Mouse (Mus musculus): Measurements from ENCODE around the gene Tanc1.

- no peak for TF ChIP-seq CTCF (IDR thresholded peaks at IDR 0.05; ENCODE audit: low read depth, low read length)
- TF ChIP-seq GATA1 (IDR thresholded peaks at IDR 0.05; ENCODE audit: borderline replicate concordance, low read length): no peak
- TF ChIP-seq POLR2AphosphoS5 (IDR thresholded peaks at IDR 0.05; ENCODE audit: insufficient replicate concordance, low read depth, low read length): no peak
- TF ChIP-seq GATA2 (IDR thresholded peaks at IDR 0.05; ENCODE audit: borderline replicate concordance, low read depth, low read length): no peak
Observed at GRCm38 (mm10) chr2:59746070-59746469, 134.2 kb downstream of the Tanc1 start.

All from G1E (cell line).